Mouse (Mus musculus) heart, postnatal 0 days (tissue): ENCODE data around the gene Iqch. TPM values are rescaled to one million over a fixed set of nuclear protein-coding genes. Genes with fewer than 3 reads are reported as not detected.

Source experiments
- ATAC-seq: fragments of 200-750 bp; cut with Nextera tagmentation; 2 replicates; pipeline ENCODE4 v1.8.0; 2017; ENCODE audit warnings: low read depth, moderate number of reproducible peaks, moderate library complexity; ENCODE audit not compliant: insufficient read depth
- DNase-seq: peaks from one replicate; pipeline ENCODE4 v3.0.0-alpha.2; 2016; ENCODE audit warnings: low spot score
- H3K27ac ChIP-seq: fragments of 300-500 bp; sonication (generic); 2 replicates; pipeline ENCODE4 v1.5.1; 2014; ENCODE audit warnings: low read depth, mild to moderate bottlenecking
- H3K27me3 ChIP-seq: fragments of 300-500 bp; sonication (generic); 2 replicates; pipeline ENCODE4 v1.6.1; 2014; ENCODE audit warnings: low read length, mixed read lengths; ENCODE audit not compliant: control insufficient read depth, insufficient read depth
- H3K36me3 ChIP-seq: fragments of 300-500 bp; sonication (generic); replicated peaks from 2 replicates; pipeline ENCODE4 v1.6.1; 2014; ENCODE audit warnings: low read length, mixed read lengths; ENCODE audit not compliant: control insufficient read depth, insufficient read depth
- H3K4me1 ChIP-seq: fragments of 300-500 bp; sonication (generic); 2 replicates; pipeline ENCODE4 v1.6.1; 2014; ENCODE audit warnings: antibody characterized with exemption; ENCODE audit not compliant: control insufficient read depth, insufficient read depth
- H3K4me2 ChIP-seq: fragments of 300-500 bp; sonication (generic); 2 replicates; pipeline ENCODE4 v1.6.1; 2014; ENCODE audit warnings: low read depth, mild to moderate bottlenecking, low read length, moderate library complexity
- H3K4me3 ChIP-seq: fragments of 300-500 bp; sonication (generic); 2 replicates; pipeline ENCODE4 v1.5.1; 2014; ENCODE audit warnings: low read depth, low read length
- H3K9ac ChIP-seq: fragments of 300-500 bp; sonication (generic); replicated peaks from 2 replicates; pipeline ENCODE4 v1.6.1; 2014; ENCODE audit warnings: low read depth, low read length, mixed read lengths
- H3K9me3 ChIP-seq: fragments of 300-500 bp; sonication (generic); replicated peaks from 2 replicates; pipeline ENCODE4 v1.6.1; 2016; ENCODE audit warnings: low read length; ENCODE audit not compliant: control insufficient read depth
- CTCF ChIP-seq: IDR thresholded peaks from 2 replicates; pipeline ENCODE4 v1.5.1; 2016; ENCODE audit warnings: antibody characterized with exemption, control low read depth, low read depth
- EP300 ChIP-seq: IDR thresholded peaks from 2 replicates; pipeline ENCODE4 v1.6.1; 2016; ENCODE audit warnings: antibody characterized with exemption, low read depth
- WGBS: fragments of 180-500 bp; shearing (Covaris S2); extraction: QIAGEN DNeasy Blood & Tissue Kit; methylation state at CpG from one replicate; pipeline ENCODE4 v1.1.7; 2014; 5-methylcytosine and 5-hydroxymethylcytosine counted together
- polyA plus RNA-seq: library from polyadenylated mRNA; unstranded; fragments of >200 nt; fragmentation: Nextera tagmentation; extraction: Ambion mirVana; gene quantifications from 2 replicates; pipeline ENCODE4 v1.2.1, GENCODE M21; 2015
- total RNA-seq: library from RNA; depleted of rRNA; stranded (reverse); fragments of >200 nt; gene quantifications from 2 replicates; pipeline ENCODE4 v1.2.3, GENCODE M21; 2014; ENCODE audit warnings: low replicate concordance

Iqch gene
- total and polyA plus RNA-seq, 2 experiments from 2014 or later: 0.03 TPM; not detected in 1

DNA sequence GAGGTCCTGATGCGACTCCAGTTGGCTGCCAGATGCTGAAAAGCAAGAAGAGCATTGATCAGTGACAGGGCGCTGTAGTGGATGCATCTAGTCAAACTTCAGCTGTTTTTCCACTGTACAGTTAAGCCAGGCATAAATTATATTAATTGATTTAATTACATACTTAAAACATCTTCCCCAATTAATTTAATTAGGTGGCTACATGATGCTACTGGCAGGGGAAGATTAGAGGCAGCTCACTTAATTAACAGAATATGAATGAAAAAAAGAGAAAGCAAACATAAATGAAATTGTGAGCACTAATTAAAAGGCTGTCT lies 78.4 kb downstream of the Iqch start:
- ATAC-seq (no peak), DNase-seq (no peak)
- no peak overlapping the region for H3K4me2 ChIP-seq
- H3K9me3 ChIP-seq: no peaks in the 10 kb centered on the region
- no peak overlapping the region for H3K4me3 ChIP-seq
- TF ChIP-seq EP300 (no peak), CTCF (no peak)
- no peaks in the 10 kb centered on the region; the same call in 1 of the 2 replicates for H3K4me1 ChIP-seq
- no peak overlapping the region for H3K9ac ChIP-seq
- H3K27ac ChIP-seq: no peak overlapping the region
- H3K27me3 ChIP-seq: no peaks in the 10 kb centered on the region
- H3K36me3 ChIP-seq: no peaks in the 10 kb centered on the region
- 92% methylated on average over 2 of the region's 2 CpGs for WGBS

DNA sequence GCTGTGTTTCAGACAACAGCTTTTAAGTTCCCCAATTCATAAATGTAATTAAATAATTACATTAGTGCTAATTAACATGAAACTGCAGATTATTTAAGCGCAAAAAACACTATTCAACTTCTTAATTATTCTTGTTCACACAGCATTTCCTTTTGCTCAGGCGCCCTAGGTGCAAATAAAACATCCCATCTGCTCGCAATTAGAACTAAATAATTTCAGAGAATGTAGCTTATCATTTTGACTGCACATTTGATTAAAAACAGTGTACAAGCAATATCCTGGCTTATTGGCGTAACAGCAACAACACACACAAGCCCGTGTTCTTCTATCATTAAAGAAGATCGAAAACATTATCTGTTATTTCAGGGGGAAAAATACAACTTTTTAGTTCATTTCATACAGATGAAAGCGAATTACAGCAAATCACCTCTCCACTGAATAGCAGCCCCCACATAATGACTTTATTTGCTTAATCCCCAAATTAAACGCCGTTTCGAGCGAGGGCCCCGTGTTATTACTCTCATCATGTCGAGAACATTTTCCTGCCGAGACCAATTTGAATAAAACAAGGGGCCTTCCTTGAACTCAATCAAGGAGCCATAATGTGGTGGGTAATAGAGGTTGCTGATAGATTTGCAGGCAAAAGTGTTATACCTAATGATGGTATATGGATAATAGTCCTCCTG lies 78.9 kb downstream of the Iqch start:
- DNase-seq (no peak), ATAC-seq (no peak)
- Histone ChIP-seq H3K4me1 (no peaks in the 10 kb centered on the region; the same call in 1 of the 2 replicates), H3K9me3 (no peaks in the 10 kb centered on the region), H3K9ac (no peak overlapping the region), H3K36me3 (no peaks in the 10 kb centered on the region), H3K4me3 (no peak overlapping the region), H3K27me3 (no peaks in the 10 kb centered on the region), H3K27ac (no peak overlapping the region), H3K4me2 (no peak overlapping the region)
- WGBS: 92% methylated on average over 14 of the region's 14 CpGs
- TF ChIP-seq CTCF (no peak), EP300 (no peak)

DNA sequence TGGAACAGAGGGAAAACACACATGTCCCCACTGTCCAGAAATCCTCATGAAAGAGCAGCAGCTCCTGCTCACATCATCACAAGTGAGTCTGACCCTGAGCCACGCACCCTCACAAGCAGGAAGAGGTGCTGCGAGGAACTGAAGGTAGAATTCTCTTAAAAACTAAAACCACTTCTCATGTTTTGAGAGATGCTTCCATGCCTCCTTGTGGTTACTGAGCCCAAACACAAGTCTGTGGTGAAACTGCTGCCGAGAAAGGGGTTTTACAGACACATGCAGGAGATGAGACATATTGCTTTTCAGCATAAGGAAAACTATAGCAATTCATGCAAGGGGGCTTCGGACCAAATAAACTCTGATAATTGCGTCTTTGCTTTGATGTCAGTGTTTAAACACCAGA lies 89.4 kb downstream of the Iqch start:
- Histone ChIP-seq H3K4me3 (no peak overlapping the region), H3K36me3 (no peaks in the 10 kb centered on the region), H3K27ac (no peak overlapping the region), H3K9me3 (no peaks in the 10 kb centered on the region), H3K9ac (no peak overlapping the region), H3K4me2 (no peak overlapping the region), H3K27me3 (no peaks in the 10 kb centered on the region), H3K4me1 (no peaks in the 10 kb centered on the region)
- TF ChIP-seq CTCF: no peak
- TF ChIP-seq EP300: no peak
- ATAC-seq: no peak
- DNase-seq: no peak
- WGBS: 62% methylated on average over 5 of the region's 5 CpGs

DNA sequence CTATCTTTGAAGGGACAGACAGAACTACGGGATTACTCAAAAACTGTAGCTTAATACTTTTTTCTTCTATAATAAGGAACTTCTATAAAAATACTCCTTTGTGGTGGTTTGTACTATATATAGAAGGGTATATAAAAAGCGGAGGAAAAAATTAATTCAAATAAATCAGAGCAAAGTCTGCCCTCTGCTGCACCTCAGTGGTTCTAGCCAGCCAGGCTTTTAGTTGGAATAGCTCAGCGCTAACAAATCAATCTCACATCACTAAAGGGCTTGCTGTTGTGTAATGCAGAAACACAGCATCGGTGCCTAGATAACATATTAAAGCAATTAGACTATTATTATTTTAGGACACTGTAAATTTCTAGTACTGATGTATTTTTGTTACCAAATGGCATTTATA lies 91.3 kb downstream of the Iqch start:
- Histone ChIP-seq H3K27me3 (no peaks in the 10 kb centered on the region), H3K36me3 (no peaks in the 10 kb centered on the region), H3K9ac (no peak overlapping the region), H3K4me1 (no peaks in the 10 kb centered on the region), H3K27ac (no peak overlapping the region), H3K9me3 (no peaks in the 10 kb centered on the region), H3K4me3 (no peak overlapping the region), H3K4me2 (no peak overlapping the region)
- 70% methylated on average over 4 of the region's 4 CpGs for WGBS
- ATAC-seq: no peak
- TF ChIP-seq EP300 (no peak), CTCF (no peak)
- DNase-seq: no peak

DNA sequence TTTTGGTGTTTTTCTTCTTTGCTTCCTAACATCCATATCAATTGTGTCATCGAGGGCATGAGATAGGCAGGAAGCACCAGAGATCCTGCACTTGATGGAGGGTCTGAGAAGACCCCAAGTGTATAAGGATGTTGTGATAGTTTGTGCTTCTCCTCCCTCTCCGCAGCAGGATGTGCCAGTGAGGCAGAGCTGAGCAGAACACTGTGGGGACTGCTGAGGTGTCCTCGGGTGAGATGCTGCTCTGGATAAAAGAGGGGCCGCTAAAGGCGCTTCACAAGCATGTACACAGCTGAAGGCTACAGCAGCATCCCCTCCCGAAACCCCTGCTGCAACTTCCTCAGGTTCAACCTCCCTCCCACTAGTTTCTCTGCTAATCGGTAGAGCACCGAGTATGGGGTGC lies 95.2 kb downstream of the Iqch start:
- 67% methylated on average over 8 of the region's 8 CpGs for WGBS
- H3K4me2 ChIP-seq: no peak overlapping the region
- H3K36me3 ChIP-seq: no peaks in the 10 kb centered on the region
- ATAC-seq (no peak), DNase-seq (no peak)
- TF ChIP-seq CTCF (no peak), EP300 (no peak)
- no peak overlapping the region for H3K9ac ChIP-seq
- no peaks in the 10 kb centered on the region for H3K27me3 ChIP-seq
- no peaks in the 10 kb centered on the region for H3K9me3 ChIP-seq
- no peak overlapping the region for H3K4me3 ChIP-seq
- H3K27ac ChIP-seq: no peak overlapping the region
- H3K4me1 ChIP-seq: no peaks in the 10 kb centered on the region

DNA sequence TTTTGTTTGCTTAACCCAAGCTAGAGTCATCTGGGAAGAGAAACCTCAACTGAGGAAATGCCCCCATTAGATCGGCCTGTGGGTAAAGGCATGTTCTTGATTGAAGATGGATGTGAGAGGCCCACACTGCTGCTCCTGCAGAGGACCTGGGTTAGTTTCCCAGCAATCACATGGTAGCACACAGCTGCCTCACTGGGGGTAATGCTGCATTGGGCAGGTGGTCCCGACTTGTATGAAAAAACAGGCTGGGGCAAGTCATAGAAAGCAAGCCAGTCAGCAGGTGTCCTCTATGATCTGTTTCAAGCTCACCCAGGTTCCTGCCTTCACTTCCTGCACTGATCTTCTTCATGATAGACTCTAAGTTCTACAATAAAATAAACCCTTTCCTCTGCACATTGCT lies 98.4 kb downstream of the Iqch start:
- DNase-seq (no peak), ATAC-seq (no peak)
- Histone ChIP-seq H3K27ac (no peak overlapping the region; the same call in 1 of the 2 replicates), H3K9me3 (no peaks in the 10 kb centered on the region), H3K4me3 (no peak overlapping the region), H3K9ac (no peak overlapping the region), H3K36me3 (no peaks in the 10 kb centered on the region), H3K4me2 (no peak overlapping the region), H3K27me3 (no peaks in the 10 kb centered on the region), H3K4me1 (no peaks in the 10 kb centered on the region)
- no peak for TF ChIP-seq CTCF
- TF ChIP-seq EP300: no peak
- 65% methylated on average over 2 of the region's 2 CpGs for WGBS
